Mouse (Mus musculus) MEL (cell line): ENCODE measurements at regions not wholly inside any gene's neighbourhood (a gene's known extent, or its start where the extent isn't known, plus 50 kb on each side); places are given as distances from the start of the nearest gene placed in this dataset.

Experiments used
- CHD2 ChIP-seq: IDR thresholded peaks from 2 replicates; pipeline ENCODE4 v1.6.1; 2011; ENCODE audit warnings: low read length, improper control_type of control experiment
- CTCF ChIP-seq, 3 experiments: IDR thresholded peaks in 2 of 3; conservative IDR thresholded peaks in 1 of 3; 2 replicates each; pipeline ENCODE4 v1.5.1; 2011 to 2012; ENCODE audit warnings: low read length in 3 of 3, low read depth in 2 of 3, mild to moderate bottlenecking in 2 of 3, improper control_type of control experiment in 1 of 3, inconsistent platforms in 1 of 3, mixed read lengths in 1 of 3, moderate library complexity in 1 of 3; ENCODE audit not compliant: control insufficient read depth in 1 of 3, insufficient read depth in 1 of 3, poor library complexity in 1 of 3, severe bottlenecking in 1 of 3
- EP300 ChIP-seq, 2 experiments: IDR thresholded peaks; 2 replicates each; pipeline ENCODE4 v1.6.1; 2011; ENCODE audit warnings: improper control_type of control experiment in 2 of 2, low read length in 2 of 2, low read depth in 1 of 2, mild to moderate bottlenecking in 1 of 2
- ETS1 ChIP-seq: IDR thresholded peaks from 2 replicates; pipeline ENCODE4 v1.6.1; 2012; ENCODE audit warnings: low read depth, mild to moderate bottlenecking, inconsistent platforms, low read length, improper control_type of control experiment, moderate library complexity
- GATA1 ChIP-seq: IDR thresholded peaks from 2 replicates; pipeline ENCODE4 v1.6.1; 2011; ENCODE audit warnings: low read depth, low read length, improper control_type of control experiment
- KAT2A ChIP-seq: conservative IDR thresholded peaks from 2 replicates; pipeline ENCODE4 v1.6.1; 2012; ENCODE audit warnings: low read depth, low read length, improper control_type of control experiment, inconsistent platforms
- MAFK ChIP-seq: IDR thresholded peaks from 2 replicates; pipeline ENCODE4 v1.6.1; 2011; ENCODE audit warnings: low read depth, mild to moderate bottlenecking, low read length, improper control_type of control experiment, borderline replicate concordance
- POLR2A ChIP-seq, 2 experiments: IDR thresholded peaks; 2 replicates each; pipeline ENCODE4 v1.6.1; 2011 to 2012; ENCODE audit warnings: low read length in 2 of 2, mild to moderate bottlenecking in 2 of 2, control low read depth in 1 of 2, improper control_type of control experiment in 1 of 2, low read depth in 1 of 2, moderate library complexity in 1 of 2; ENCODE audit not compliant: control insufficient read depth in 1 of 2, insufficient read depth in 1 of 2, poor library complexity in 1 of 2
- USF1 ChIP-seq: IDR thresholded peaks from 2 replicates; pipeline ENCODE4 v1.6.1; 2014; ENCODE audit warnings: low read depth, mild to moderate bottlenecking, inconsistent platforms, low read length, improper control_type of control experiment, moderate library complexity
- ZC3H11A ChIP-seq: IDR thresholded peaks from 2 replicates; pipeline ENCODE4 v1.6.1; 2012; ENCODE audit warnings: low read depth, mild to moderate bottlenecking, inconsistent platforms, low read length, improper control_type of control experiment

DNA sequence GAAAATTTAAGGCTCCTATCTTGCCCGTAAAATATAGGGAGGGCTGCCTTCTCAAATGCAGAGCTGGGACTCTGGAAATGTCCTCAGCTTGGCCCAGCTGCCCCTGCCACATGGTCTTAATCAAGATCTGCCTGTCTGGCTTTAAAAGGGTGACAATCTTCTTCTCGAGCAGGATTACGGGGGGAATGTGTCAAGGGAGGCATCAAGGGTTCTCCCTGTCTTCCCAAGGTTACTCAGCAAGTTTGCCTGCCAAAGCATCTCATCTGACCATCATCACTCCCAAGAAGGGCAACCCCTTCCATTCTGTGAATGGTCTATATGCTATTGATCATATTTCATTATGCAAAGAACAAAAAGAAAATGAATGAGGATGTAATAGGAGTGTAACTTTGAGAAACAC, 60.2 kb upstream of the Map3k1 start:
- TF ChIP-seq POLR2A (IDR thresholded peaks at IDR 0.05; ENCODE audit: control insufficient read depth in 1 of 2, insufficient read depth in 1 of 2, low read depth in 1 of 2, low read length in 2 of 2, poor library complexity in 1 of 2) (no peak), CTCF (IDR thresholded peaks at IDR 0.05 in 2 of 3, conservative IDR thresholded peaks at IDR 0.05 in 1 of 3; ENCODE audit: control insufficient read depth in 1 of 3, insufficient read depth in 1 of 3, low read depth in 2 of 3, low read length in 3 of 3, poor library complexity in 1 of 3, severe bottlenecking in 1 of 3) (no peak), MAFK (no peak), ZC3H11A (no peak), USF1 (no peak), GATA1 (no peak), ETS1 (no peak), KAT2A (no peak), EP300 (IDR thresholded peaks at IDR 0.05; ENCODE audit: low read depth in 1 of 2, low read length in 2 of 2) (no peak), CHD2 (no peak)
